Mouse (Mus musculus): Measurements from ENCODE around the gene Ube2v1. TPM values are rescaled to one million over a fixed set of nuclear protein-coding genes. Genes with fewer than 3 reads are reported as not detected.
A peak's percentile ranks its signal among the peaks of the same experiment; 100 is the strongest.

The Ube2v1 gene
- polyA plus RNA-seq, 1 experiment, result 34.4 TPM

GRCm38 (mm10) chr2:167642164-167642563 is 10.3 kb upstream of the Ube2v1 start:
- Histone ChIP-seq H3K36me3 (ENCODE audit: control insufficient read depth) (peaks cover 41% of the 10 kb centered on the region), H3K27me3 (ENCODE audit: control insufficient read depth) (no peaks in the 10 kb centered on the region), H3K4me3 (replicated peaks) (no peak overlapping the region), H3K9me3 (ENCODE audit: control insufficient read depth, low read length) (peaks cover 3% of the 10 kb centered on the region), H3K4me1 (ENCODE audit: control insufficient read depth) (peaks cover 15% of the 10 kb centered on the region)
- TF ChIP-seq TAL1 (IDR thresholded peaks at IDR 0.05; ENCODE audit: low read length) (no peak), GATA1 (IDR thresholded peaks at IDR 0.05; ENCODE audit: low read length) (no peak)

- no peaks in the 10 kb centered on the region for H3K27me3 ChIP-seq (ENCODE audit: control insufficient read depth)
- peaks cover 34% of the 10 kb centered on the region for H3K36me3 ChIP-seq (ENCODE audit: control insufficient read depth)
- TF ChIP-seq GATA1 (IDR thresholded peaks at IDR 0.05; ENCODE audit: low read length) (no peak), TAL1 (IDR thresholded peaks at IDR 0.05; ENCODE audit: low read length) (no peak)
- H3K4me3 ChIP-seq (replicated peaks), result no peak overlapping the region
- H3K9me3 ChIP-seq (ENCODE audit: control insufficient read depth, low read length), result peaks cover 3% of the 10 kb centered on the region
- H3K4me1 ChIP-seq (ENCODE audit: control insufficient read depth), result peaks cover 18% of the 10 kb centered on the region
Measured at GRCm38 (mm10) chr2:167641337-167641736, 9.4 kb upstream of the Ube2v1 start.

GRCm38 (mm10) chr2:167640279-167640678 is 8.4 kb upstream of the Ube2v1 start:
- TF ChIP-seq TAL1 (IDR thresholded peaks at IDR 0.05; ENCODE audit: low read length) (no peak), GATA1 (IDR thresholded peaks at IDR 0.05; ENCODE audit: low read length) (no peak)
- peaks cover 28% of the 10 kb centered on the region for H3K4me1 ChIP-seq (ENCODE audit: control insufficient read depth)
- H3K9me3 ChIP-seq (ENCODE audit: control insufficient read depth, low read length), result peaks cover 3% of the 10 kb centered on the region
- H3K27me3 ChIP-seq (ENCODE audit: control insufficient read depth), result no peaks in the 10 kb centered on the region
- peaks cover 24% of the 10 kb centered on the region for H3K36me3 ChIP-seq (ENCODE audit: control insufficient read depth)
- no peak overlapping the region for H3K4me3 ChIP-seq (replicated peaks)

DNA sequence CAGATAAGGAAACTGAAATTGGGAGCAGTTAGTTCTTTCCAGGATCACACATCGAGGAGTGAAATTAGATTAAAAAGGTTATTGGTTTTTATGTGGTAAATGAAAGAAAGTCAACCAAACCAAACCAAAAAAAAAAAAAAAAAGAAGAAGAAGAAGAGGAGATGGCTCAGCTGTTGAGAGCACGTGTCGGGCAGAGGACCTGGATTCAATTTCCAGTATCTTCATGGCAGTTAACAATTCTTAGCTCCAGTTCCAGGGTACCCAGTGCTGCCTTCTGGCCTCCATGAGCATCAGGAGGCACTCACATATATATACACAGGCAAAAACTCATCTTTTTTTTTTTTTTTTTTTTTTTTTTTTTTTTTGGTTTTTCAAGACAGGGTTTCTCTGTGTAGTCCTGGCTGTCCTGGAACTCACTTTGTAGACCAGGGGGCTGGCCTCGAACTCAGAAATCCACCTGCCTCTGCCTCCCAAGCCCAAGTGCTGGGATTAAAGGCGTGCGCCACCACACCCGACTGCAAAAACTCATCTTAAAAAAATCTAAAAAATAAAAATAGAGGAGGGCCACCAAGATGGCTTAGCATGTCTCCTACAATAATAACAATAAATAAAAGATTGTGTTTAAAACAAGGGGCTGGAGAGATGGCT is 3.1 kb upstream of the Ube2v1 start:
- Histone ChIP-seq H3K9me3 (ENCODE audit: control insufficient read depth, low read length) (no peaks in the 10 kb centered on the region), H3K4me1 (ENCODE audit: control insufficient read depth) (peaks cover 60% of the 10 kb centered on the region), H3K36me3 (ENCODE audit: control insufficient read depth) (peaks cover 17% of the 10 kb centered on the region), H3K4me3 (replicated peaks) (peak overlapping the region; percentile 90), H3K27me3 (ENCODE audit: control insufficient read depth) (no peaks in the 10 kb centered on the region)
- no peak; the same call in 2 of the 3 replicates for TF ChIP-seq TAL1 (IDR thresholded peaks at IDR 0.05; ENCODE audit: low read length)
- TF ChIP-seq GATA1 (IDR thresholded peaks at IDR 0.05; ENCODE audit: low read length), result no peak

DNA sequence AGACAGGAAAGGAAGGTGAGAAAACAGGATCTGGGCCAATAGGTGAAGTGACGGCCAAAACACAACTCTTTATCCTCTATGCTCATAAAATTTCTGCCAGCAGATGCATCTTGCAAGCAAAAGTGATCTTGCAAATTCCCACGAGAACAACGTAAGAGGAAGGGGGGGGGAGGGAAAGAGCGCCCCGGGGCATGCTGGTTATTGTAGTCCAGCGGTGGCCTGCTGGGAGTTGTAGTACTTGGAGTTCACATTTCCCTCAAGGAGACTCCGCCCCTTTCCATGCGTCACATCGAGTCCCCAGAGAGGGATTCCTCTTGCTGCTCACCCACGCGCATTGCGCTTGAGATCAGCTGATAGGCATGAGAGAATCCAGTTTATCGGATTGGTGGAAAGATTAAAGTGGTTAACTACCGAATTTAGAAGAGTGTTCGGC is 2.5 kb upstream of the Ube2v1 start:
- Histone ChIP-seq H3K4me1 (ENCODE audit: control insufficient read depth) (peaks cover 66% of the 10 kb centered on the region), H3K36me3 (ENCODE audit: control insufficient read depth) (peaks cover 23% of the 10 kb centered on the region), H3K9me3 (ENCODE audit: control insufficient read depth, low read length) (no peaks in the 10 kb centered on the region), H3K4me3 (replicated peaks) (peak overlapping the region; percentile 90), H3K27me3 (ENCODE audit: control insufficient read depth) (no peaks in the 10 kb centered on the region)
- TF ChIP-seq GATA1 (IDR thresholded peaks at IDR 0.05; ENCODE audit: low read length) (peak; percentile 73), TAL1 (IDR thresholded peaks at IDR 0.05; ENCODE audit: low read length) (no peak)

- Histone ChIP-seq H3K27me3 (ENCODE audit: control insufficient read depth) (no peaks in the 10 kb centered on the region), H3K4me1 (ENCODE audit: control insufficient read depth) (peaks cover 74% of the 10 kb centered on the region), H3K4me3 (replicated peaks) (peak overlapping the region; percentile 90), H3K9me3 (ENCODE audit: control insufficient read depth, low read length) (no peaks in the 10 kb centered on the region), H3K36me3 (ENCODE audit: control insufficient read depth) (peaks cover 31% of the 10 kb centered on the region)
- TF ChIP-seq TAL1 (IDR thresholded peaks at IDR 0.05; ENCODE audit: low read length) (no peak), GATA1 (IDR thresholded peaks at IDR 0.05; ENCODE audit: low read length) (no peak)
Measured at GRCm38 (mm10) chr2:167633537-167633872, 1.6 kb upstream of the Ube2v1 start.

- Histone ChIP-seq H3K4me1 (ENCODE audit: control insufficient read depth) (peaks cover 77% of the 10 kb centered on the region), H3K4me3 (replicated peaks) (peak overlapping the region; percentile 90), H3K27me3 (ENCODE audit: control insufficient read depth) (no peaks in the 10 kb centered on the region), H3K9me3 (ENCODE audit: control insufficient read depth, low read length) (no peaks in the 10 kb centered on the region), H3K36me3 (ENCODE audit: control insufficient read depth) (peaks cover 37% of the 10 kb centered on the region)
- no peak for TF ChIP-seq TAL1 (IDR thresholded peaks at IDR 0.05; ENCODE audit: low read length)
- no peak for TF ChIP-seq GATA1 (IDR thresholded peaks at IDR 0.05; ENCODE audit: low read length)
Measured at GRCm38 (mm10) chr2:167632731-167633536, 1.0 kb upstream of the Ube2v1 start.

DNA sequence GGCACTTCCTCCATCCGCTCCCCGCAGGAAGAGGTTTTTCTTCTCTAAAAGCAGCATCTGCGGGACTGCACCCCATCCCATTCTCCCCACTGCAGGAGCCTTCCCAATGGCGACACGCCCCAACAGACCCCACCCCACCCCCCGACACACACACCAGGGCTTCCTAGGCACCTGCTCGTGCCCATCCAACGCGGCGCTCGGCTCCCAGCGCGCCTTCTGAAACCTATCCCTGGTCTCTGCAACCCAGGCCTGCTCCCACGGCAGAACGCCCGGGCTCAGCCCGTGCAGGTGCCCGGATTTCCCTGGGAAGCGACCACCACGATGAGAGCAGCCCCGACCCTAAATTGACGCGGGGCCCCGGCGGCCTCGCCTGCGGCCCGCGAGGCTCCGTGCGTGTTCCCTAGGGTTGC is 709 bp downstream of the Ube2v1 start:
- peaks cover 86% of the 10 kb centered on the region for H3K4me1 ChIP-seq (ENCODE audit: control insufficient read depth)
- peaks cover 52% of the 10 kb centered on the region for H3K36me3 ChIP-seq (ENCODE audit: control insufficient read depth)

DNA sequence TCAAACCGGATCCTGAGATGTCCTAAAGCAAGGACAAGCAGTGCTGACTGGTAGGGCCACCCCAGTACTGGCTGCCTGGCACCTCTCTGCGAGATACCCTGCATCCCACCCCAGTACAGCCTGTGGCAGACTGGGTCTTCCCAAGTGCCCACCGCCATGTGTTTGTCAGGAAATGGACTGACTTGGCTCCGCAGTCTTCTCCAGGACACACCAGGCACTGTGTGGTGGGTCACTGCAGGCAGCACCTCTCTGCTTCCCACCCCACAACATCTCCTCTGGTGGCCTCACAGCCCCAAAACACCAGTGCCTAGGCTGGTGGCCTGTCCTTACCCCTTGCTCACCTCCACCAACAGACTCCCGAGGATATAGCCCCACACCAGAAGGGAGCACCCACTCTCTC is 1.5 kb downstream of the Ube2v1 start:
- H3K9me3 ChIP-seq (ENCODE audit: control insufficient read depth, low read length), result no peaks in the 10 kb centered on the region
- peak overlapping the region; percentile 90 for H3K4me3 ChIP-seq (replicated peaks)
- TF ChIP-seq GATA1 (IDR thresholded peaks at IDR 0.05; ENCODE audit: low read length) (no peak), TAL1 (IDR thresholded peaks at IDR 0.05; ENCODE audit: low read length) (no peak)
- H3K36me3 ChIP-seq (ENCODE audit: control insufficient read depth), result peaks cover 60% of the 10 kb centered on the region
- H3K4me1 ChIP-seq (ENCODE audit: control insufficient read depth), result peaks cover 85% of the 10 kb centered on the region
- H3K27me3 ChIP-seq (ENCODE audit: control insufficient read depth), result no peaks in the 10 kb centered on the region

More for the DNA sequence above, 709 bp downstream of the Ube2v1 start:
- H3K27me3 ChIP-seq (ENCODE audit: control insufficient read depth), result no peaks in the 10 kb centered on the region
- TF ChIP-seq GATA1 (IDR thresholded peaks at IDR 0.05; ENCODE audit: low read length) (no peak), TAL1 (IDR thresholded peaks at IDR 0.05; ENCODE audit: low read length) (no peak)
- H3K9me3 ChIP-seq (ENCODE audit: control insufficient read depth, low read length), result no peaks in the 10 kb centered on the region
- peak overlapping the region; percentile 90 for H3K4me3 ChIP-seq (replicated peaks)

Measured in erythroblast, embryonic 14.5 days (primary cell).